Mouse (Mus musculus) CH12.LX (cell line): Measurements from ENCODE around the gene Engase. TPM values are rescaled to one million over a fixed set of nuclear protein-coding genes. Genes with fewer than 3 reads are reported as not detected.

Experiments used
- DNase-seq: peaks from one replicate; pipeline ENCODE4 v3.0.0-alpha.2; 2013; ENCODE audit errors: extremely low read depth
- H3K27ac ChIP-seq: 2 replicates; pipeline ENCODE4 v1.5.1; 2012; ENCODE audit warnings: low read depth, mild to moderate bottlenecking, control low read depth, moderate library complexity; ENCODE audit not compliant: insufficient read depth
- H3K27me3 ChIP-seq: replicated peaks from 2 replicates; pipeline ENCODE3; 2012; ENCODE audit warnings: inconsistent platforms
- H3K36me3 ChIP-seq, 2 experiments: replicated peaks in 1 of 2; 2 replicates each; pipeline versions ENCODE3 to v1.6.1; 2012; ENCODE audit warnings: inconsistent platforms in 1 of 2, low read length in 1 of 2, mild to moderate bottlenecking in 1 of 2, mixed read lengths in 1 of 2, moderate library complexity in 1 of 2; ENCODE audit not compliant: control insufficient read depth in 1 of 2, insufficient read depth in 1 of 2
- H3K4me1 ChIP-seq, 2 experiments: 2 replicates each; pipeline ENCODE4 v1.6.1; 2012; ENCODE audit warnings: inconsistent platforms in 1 of 2, moderate library complexity in 1 of 2; ENCODE audit not compliant: insufficient read depth in 2 of 2, control insufficient read depth in 1 of 2
- H3K4me2 ChIP-seq: 2 replicates; pipeline ENCODE4 v1.6.1; 2012; ENCODE audit warnings: low read depth, mild to moderate bottlenecking, control low read depth; ENCODE audit not compliant: poor library complexity, insufficient read depth, severe bottlenecking
- H3K4me3 ChIP-seq, 3 experiments: fragments of 150-350 bp in 1 of 3; sonication (generic) in 1 of 3; replicated peaks in 1 of 3; 2 replicates each; pipeline versions ENCODE3 to v1.5.1; 2011 to 2012; ENCODE audit warnings: low read depth in 2 of 3, low read length in 2 of 3, mild to moderate bottlenecking in 2 of 3, moderate library complexity in 2 of 3, control low read depth in 1 of 3, improper control_type of control experiment in 1 of 3, inconsistent platforms in 1 of 3, mixed read lengths in 1 of 3; ENCODE audit not compliant: poor library complexity in 1 of 3
- H3K79me2 ChIP-seq: replicated peaks from 2 replicates; pipeline ENCODE4 v1.6.1; 2012; ENCODE audit warnings: mild to moderate bottlenecking, moderate library complexity; ENCODE audit not compliant: control insufficient read depth, poor library complexity, insufficient read depth, severe bottlenecking; ENCODE audit errors: extremely low read depth
- H3K9ac ChIP-seq: 2 replicates; pipeline ENCODE4 v1.6.1; 2012; ENCODE audit warnings: low read depth, mild to moderate bottlenecking, control low read depth, moderate library complexity; ENCODE audit not compliant: insufficient read depth
- H3K9me3 ChIP-seq: replicated peaks from 2 replicates; pipeline ENCODE3; 2012; ENCODE audit warnings: low read length, inconsistent platforms, mixed read lengths
- E2F4 ChIP-seq: IDR thresholded peaks from 2 replicates; pipeline ENCODE4 v1.6.1; 2011; ENCODE audit warnings: low read depth, low read length, improper control_type of control experiment; ENCODE audit not compliant: insufficient replicate concordance
- GABPA ChIP-seq: IDR thresholded peaks from 2 replicates; pipeline ENCODE4 v1.6.1; 2012; ENCODE audit warnings: low read depth, low read length, improper control_type of control experiment, inconsistent platforms; ENCODE audit not compliant: insufficient replicate concordance
- KAT2A ChIP-seq: IDR thresholded peaks from 2 replicates; pipeline ENCODE4 v1.6.1; 2012; ENCODE audit warnings: low read length, improper control_type of control experiment, inconsistent platforms; ENCODE audit not compliant: insufficient replicate concordance
- MAFK ChIP-seq: IDR thresholded peaks from 2 replicates; pipeline ENCODE4 v1.6.1; 2011; ENCODE audit warnings: low read length, improper control_type of control experiment; ENCODE audit not compliant: insufficient replicate concordance
- MAX ChIP-seq: IDR thresholded peaks from 2 replicates; pipeline ENCODE4 v1.6.1; 2011; ENCODE audit warnings: low read length, improper control_type of control experiment
- RAD21 ChIP-seq: IDR thresholded peaks from 2 replicates; pipeline ENCODE4 v1.6.1; 2011; ENCODE audit warnings: low read depth, mild to moderate bottlenecking, low read length, improper control_type of control experiment, moderate library complexity
- TCF12 ChIP-seq: IDR thresholded peaks from 2 replicates; pipeline ENCODE4 v1.6.1; 2014; ENCODE audit warnings: low read depth, mild to moderate bottlenecking, inconsistent platforms, low read length, improper control_type of control experiment
- UBTF ChIP-seq: IDR thresholded peaks from 2 replicates; pipeline ENCODE4 v1.6.1; 2012; ENCODE audit warnings: low read depth, mild to moderate bottlenecking, inconsistent platforms, low read length, improper control_type of control experiment, moderate library complexity
- ZNF384 ChIP-seq: IDR thresholded peaks from 2 replicates; pipeline ENCODE4 v1.6.1; 2012; ENCODE audit warnings: low read depth, low read length, improper control_type of control experiment, inconsistent platforms
- dilution Hi-C: fragments of 300-500 bp; cut with MboI; formaldehyde crosslinking; loops from 2 replicates; pipeline ENCODE4 v1.14.3; 2020; ENCODE audit warnings: low sequenced_read_pairs; ENCODE audit not compliant: extremely low pct_unique_long_range_greater_than_20kb, extremely low pct_ligation_motif_present
- in situ Hi-C: fragments of 300-500 bp; cut with MboI; formaldehyde crosslinking; loops from 3 replicates; pipeline ENCODE4 v1.14.3; 2019; ENCODE audit warnings: low sequenced_read_pairs, low pct_ligation_motif_present, low pct_unique_long_range_greater_than_20kb, mixed read lengths
- polyA plus RNA-seq: library from polyadenylated mRNA; unstranded; fragments of >175 nt; gene quantifications from 2 replicates; pipeline ENCODE4 v1.2.1, GENCODE M21; 2012; ENCODE audit warnings: low read depth; ENCODE audit not compliant: insufficient read length
- total RNA-seq, 2 experiments: library from RNA; depleted of rRNA; stranded (reverse); fragments of 300-350 nt in 1 of 2; fragments of >200 nt in 1 of 2; gene quantifications; 2 replicates each; pipeline ENCODE4 v1.2.3; 2012 to 2014

The Engase gene
- total and polyA plus RNA-seq, 3 experiments, result 7.0 to 12.1 (median 9.7) TPM

DNA sequence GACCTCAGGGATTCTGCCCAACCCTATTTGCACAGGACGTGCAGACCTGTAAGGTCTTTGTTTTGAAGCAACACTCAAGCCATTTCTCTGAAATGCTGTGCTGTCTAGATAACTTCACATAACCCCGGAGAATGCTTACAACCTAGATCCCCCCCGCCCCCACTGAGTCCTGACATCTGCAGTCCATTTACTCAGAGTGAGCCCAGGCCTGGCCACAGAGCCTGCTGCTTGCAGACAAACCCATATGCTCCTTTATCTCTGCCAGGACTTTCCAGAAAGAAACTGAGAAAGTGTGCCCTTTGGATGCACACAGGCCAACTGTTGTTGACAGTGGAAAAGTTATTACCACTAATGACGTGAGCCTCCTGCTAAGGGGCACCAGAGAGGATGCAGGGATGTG lies 29.3 kb upstream of the Engase start:
- dilution Hi-C loops, result no loop called here
- in situ Hi-C loops, result loop anchor here (5.0 to 25.0 kb wide), 3 partner anchors 35 to 290 kb away; no protein-coding TSS in a partner anchor
- H3K4me3 ChIP-seq, result no peak overlapping the region
- H3K27ac ChIP-seq, result no peak overlapping the region
- no peaks in the 10 kb centered on the region for H3K9me3 ChIP-seq
- H3K4me1 ChIP-seq, result no peaks in the 10 kb centered on the region
- H3K27me3 ChIP-seq, result peaks cover 88% of the 10 kb centered on the region
- no peaks in the 10 kb centered on the region for H3K79me2 ChIP-seq
- no peak overlapping the region for H3K4me2 ChIP-seq
- no peak overlapping the region for H3K9ac ChIP-seq
- no peak for TF ChIP-seq UBTF
- no peaks in the 10 kb centered on the region for H3K36me3 ChIP-seq
- no peak for DNase-seq

DNA sequence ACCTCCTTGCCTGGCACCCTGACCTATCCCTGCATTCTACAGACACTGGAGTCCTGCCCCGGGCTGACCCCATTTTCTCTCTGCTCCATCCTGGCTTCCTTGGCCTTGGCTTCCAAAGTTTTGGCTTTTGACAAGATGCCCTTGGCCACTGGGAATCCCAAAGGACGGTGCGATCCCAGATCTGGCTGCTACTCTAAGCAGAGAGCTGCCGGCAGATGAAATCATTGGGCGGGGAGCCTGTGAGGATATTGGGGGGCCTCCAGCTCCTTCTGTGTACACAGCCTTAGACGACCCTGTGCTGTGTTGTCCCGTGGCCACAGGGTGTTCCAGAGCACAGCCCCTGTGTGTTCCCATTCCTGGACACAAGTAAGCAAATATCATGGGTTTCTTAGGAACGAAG lies 28.2 kb upstream of the Engase start:
- no peaks in the 10 kb centered on the region for H3K79me2 ChIP-seq
- H3K9ac ChIP-seq, result no peak overlapping the region
- H3K27ac ChIP-seq, result no peak overlapping the region
- H3K4me2 ChIP-seq, result no peak overlapping the region
- TF ChIP-seq KAT2A (no peak), ZNF384 (no peak), E2F4 (no peak), GABPA (no peak), MAX (no peak), RAD21 (no peak)
- no peak for DNase-seq
- in situ Hi-C loops, result loop anchor here (5.0 to 25.0 kb wide), 3 partner anchors 34 to 289 kb away; no protein-coding TSS in a partner anchor
- dilution Hi-C loops, result no loop called here
- H3K4me3 ChIP-seq, result no peak overlapping the region
- no peaks in the 10 kb centered on the region for H3K4me1 ChIP-seq
- H3K27me3 ChIP-seq, result peaks cover 90% of the 10 kb centered on the region
- H3K9me3 ChIP-seq, result no peaks in the 10 kb centered on the region
- no peaks in the 10 kb centered on the region for H3K36me3 ChIP-seq

DNA sequence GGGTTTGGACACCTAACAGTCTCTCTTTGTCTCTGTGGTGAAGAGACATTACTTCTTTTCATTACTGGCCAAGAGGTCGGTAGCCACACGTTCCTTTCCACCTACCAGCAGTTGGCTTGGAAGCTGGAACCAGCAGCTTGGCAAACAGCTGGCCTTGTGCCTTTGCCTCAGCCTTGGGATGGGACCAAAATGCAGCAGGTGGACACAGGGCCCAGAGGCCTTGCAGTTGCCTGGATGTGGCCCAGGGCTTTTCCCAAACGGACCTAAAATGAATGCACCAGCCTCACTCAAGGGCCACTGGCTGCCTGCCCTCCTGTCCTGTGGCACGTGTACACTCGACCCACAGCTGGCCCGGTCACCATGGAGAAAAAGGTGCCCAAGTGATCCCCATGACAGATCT lies 25.4 kb upstream of the Engase start:
- H3K4me2 ChIP-seq, result no peak overlapping the region
- H3K9ac ChIP-seq, result no peak overlapping the region
- H3K4me1 ChIP-seq, result no peaks in the 10 kb centered on the region
- in situ Hi-C loops, result no loop called here
- H3K27me3 ChIP-seq, result peaks cover 88% of the 10 kb centered on the region
- no peaks in the 10 kb centered on the region for H3K36me3 ChIP-seq
- H3K4me3 ChIP-seq, result no peak overlapping the region
- dilution Hi-C loops, result no loop called here
- TF ChIP-seq TCF12 (no peak), MAFK (no peak)
- DNase-seq, result no peak
- no peaks in the 10 kb centered on the region for H3K79me2 ChIP-seq
- H3K27ac ChIP-seq, result no peak overlapping the region
- H3K9me3 ChIP-seq, result no peaks in the 10 kb centered on the region
